Mouse (Mus musculus) MEL (cell line): ENCODE results near the gene Retreg1. TPM values are rescaled to one million over a fixed set of nuclear protein-coding genes. Genes with fewer than 3 reads are reported as not detected.

Source experiments
- DNase-seq: peaks from one replicate; pipeline ENCODE4 v3.0.0; 2011; ENCODE audit warnings: low read depth, low spot score
- H3K27ac ChIP-seq: 2 replicates; pipeline ENCODE4 v1.5.1; 2012; ENCODE audit warnings: low read depth, mild to moderate bottlenecking, control low read depth, low read length, moderate library complexity; ENCODE audit not compliant: control insufficient read depth
- H3K27me3 ChIP-seq, 2 experiments: fragments of 150-350 bp in 1 of 2; sonication (generic) in 1 of 2; 2 replicates each; pipeline ENCODE4 v1.6.1; 2012; ENCODE audit warnings: low read length in 2 of 2, mild to moderate bottlenecking in 2 of 2, improper control_type of control experiment in 1 of 2, moderate library complexity in 1 of 2; ENCODE audit not compliant: insufficient read depth in 2 of 2, control insufficient read depth in 1 of 2
- H3K36me3 ChIP-seq, 2 experiments: 2 replicates each; pipeline ENCODE4 v1.6.1; 2012 to 2014; ENCODE audit warnings: low read length in 2 of 2, improper control_type of control experiment in 1 of 2, inconsistent platforms in 1 of 2, mild to moderate bottlenecking in 1 of 2; ENCODE audit not compliant: insufficient read depth in 2 of 2, control insufficient read depth in 1 of 2
- H3K4me1 ChIP-seq, 2 experiments: fragments of 150-350 bp in 1 of 2; sonication (generic) in 1 of 2; 2 replicates each; pipeline ENCODE4 v1.6.1; 2012; ENCODE audit warnings: low read length in 2 of 2, improper control_type of control experiment in 1 of 2, mild to moderate bottlenecking in 1 of 2; ENCODE audit not compliant: insufficient read depth in 2 of 2, control insufficient read depth in 1 of 2
- H3K4me3 ChIP-seq, 2 experiments: fragments of 150-350 bp in 1 of 2; sonication (generic) in 1 of 2; 2 replicates each; pipeline ENCODE4 v1.5.1; 2012; ENCODE audit warnings: low read depth in 2 of 2, low read length in 2 of 2, mild to moderate bottlenecking in 2 of 2, moderate library complexity in 2 of 2, control low read depth in 1 of 2, improper control_type of control experiment in 1 of 2; ENCODE audit not compliant: control insufficient read depth in 1 of 2, insufficient read depth in 1 of 2
- H3K79me2 ChIP-seq: 2 replicates; pipeline ENCODE4 v1.6.1; 2012; ENCODE audit warnings: mild to moderate bottlenecking, low read length, moderate library complexity; ENCODE audit not compliant: control insufficient read depth, poor library complexity, insufficient read depth
- H3K9ac ChIP-seq: 2 replicates; pipeline ENCODE4 v1.6.1; 2012; ENCODE audit warnings: low read depth, mild to moderate bottlenecking, control low read depth, low read length, moderate library complexity; ENCODE audit not compliant: control insufficient read depth, poor library complexity, severe bottlenecking
- H3K9me3 ChIP-seq: fragments of 150-350 bp; sonication (generic); replicated peaks from 2 replicates; pipeline ENCODE4 v1.6.1; 2012; ENCODE audit warnings: mild to moderate bottlenecking, low read length, improper control_type of control experiment, moderate library complexity; ENCODE audit not compliant: insufficient read depth
- BHLHE40 ChIP-seq: IDR thresholded peaks from 2 replicates; pipeline ENCODE4 v1.6.1; 2012; ENCODE audit warnings: low read depth, mild to moderate bottlenecking, inconsistent platforms, low read length, improper control_type of control experiment, borderline replicate concordance
- CHD2 ChIP-seq: IDR thresholded peaks from 2 replicates; pipeline ENCODE4 v1.6.1; 2011; ENCODE audit warnings: low read length, improper control_type of control experiment
- CTCF ChIP-seq, 3 experiments: IDR thresholded peaks in 2 of 3; conservative IDR thresholded peaks in 1 of 3; 2 replicates each; pipeline ENCODE4 v1.5.1; 2011 to 2012; ENCODE audit warnings: low read length in 3 of 3, low read depth in 2 of 3, mild to moderate bottlenecking in 2 of 3, improper control_type of control experiment in 1 of 3, inconsistent platforms in 1 of 3, mixed read lengths in 1 of 3, moderate library complexity in 1 of 3; ENCODE audit not compliant: control insufficient read depth in 1 of 3, insufficient read depth in 1 of 3, poor library complexity in 1 of 3, severe bottlenecking in 1 of 3
- E2F4 ChIP-seq: IDR thresholded peaks from 2 replicates; pipeline ENCODE4 v1.6.1; 2011; ENCODE audit warnings: low read depth, low read length, improper control_type of control experiment, borderline replicate concordance
- ELF1 ChIP-seq: IDR thresholded peaks from 2 replicates; pipeline ENCODE4 v1.6.1; 2014; ENCODE audit warnings: low read depth, mild to moderate bottlenecking, inconsistent platforms, low read length, improper control_type of control experiment, moderate library complexity
- ETS1 ChIP-seq: IDR thresholded peaks from 2 replicates; pipeline ENCODE4 v1.6.1; 2012; ENCODE audit warnings: low read depth, mild to moderate bottlenecking, inconsistent platforms, low read length, improper control_type of control experiment, moderate library complexity
- GATA1 ChIP-seq: IDR thresholded peaks from 2 replicates; pipeline ENCODE4 v1.6.1; 2011; ENCODE audit warnings: low read depth, low read length, improper control_type of control experiment
- HCFC1 ChIP-seq: IDR thresholded peaks from 2 replicates; pipeline ENCODE4 v1.6.1; 2012; ENCODE audit warnings: low read depth, mild to moderate bottlenecking, inconsistent platforms, low read length, improper control_type of control experiment, moderate library complexity
- MAX ChIP-seq: IDR thresholded peaks from 2 replicates; pipeline ENCODE4 v1.6.1; 2011; ENCODE audit warnings: low read length, improper control_type of control experiment
- MAZ ChIP-seq: IDR thresholded peaks from 2 replicates; pipeline ENCODE4 v1.6.1; 2012; ENCODE audit warnings: low read depth, mild to moderate bottlenecking, inconsistent platforms, low read length, improper control_type of control experiment
- MXI1 ChIP-seq: IDR thresholded peaks from 2 replicates; pipeline ENCODE4 v1.6.1; 2011; ENCODE audit warnings: mild to moderate bottlenecking, low read depth, low read length, improper control_type of control experiment
- MYB ChIP-seq: IDR thresholded peaks from 2 replicates; pipeline ENCODE4 v1.6.1; 2011; ENCODE audit warnings: mild to moderate bottlenecking, low read depth, low read length, improper control_type of control experiment
- MYC ChIP-seq: IDR thresholded peaks from 2 replicates; pipeline ENCODE4 v1.6.1; 2011; ENCODE audit warnings: low read depth, mild to moderate bottlenecking, low read length, improper control_type of control experiment, moderate library complexity
- NELFE ChIP-seq: IDR thresholded peaks from 2 replicates; pipeline ENCODE4 v1.6.1; 2011; ENCODE audit warnings: low read depth, low read length, improper control_type of control experiment
- NRF1 ChIP-seq: IDR thresholded peaks from 2 replicates; pipeline ENCODE4 v1.6.1; 2014; ENCODE audit warnings: low read depth, mild to moderate bottlenecking, inconsistent platforms, low read length, improper control_type of control experiment, moderate library complexity; ENCODE audit not compliant: poor library complexity, insufficient read depth, severe bottlenecking
- POLR2AphosphoS5 ChIP-seq: IDR thresholded peaks from 2 replicates; pipeline ENCODE4 v1.6.1; 2012; ENCODE audit warnings: low read depth, borderline replicate concordance, mild to moderate bottlenecking, inconsistent platforms, low read length, moderate library complexity, mixed read lengths
- RAD21 ChIP-seq: IDR thresholded peaks from 2 replicates; pipeline ENCODE4 v1.6.1; 2011; ENCODE audit warnings: mild to moderate bottlenecking, low read depth, low read length, improper control_type of control experiment
- SIN3A ChIP-seq: IDR thresholded peaks from 2 replicates; pipeline ENCODE4 v1.6.1; 2012; ENCODE audit warnings: low read length, improper control_type of control experiment, inconsistent platforms
- SMC3 ChIP-seq: IDR thresholded peaks from 2 replicates; pipeline ENCODE4 v1.6.1; 2011; ENCODE audit warnings: low read depth, low read length, improper control_type of control experiment
- TAL1 ChIP-seq: IDR thresholded peaks from 2 replicates; pipeline ENCODE4 v1.6.1; 2012; ENCODE audit warnings: mild to moderate bottlenecking, inconsistent platforms, low read length, moderate library complexity, mixed read lengths
- TBP ChIP-seq: IDR thresholded peaks from 2 replicates; pipeline ENCODE4 v1.8.0; 2011; ENCODE audit warnings: low read depth, low read length, improper control_type of control experiment
- TCF12 ChIP-seq: IDR thresholded peaks from 2 replicates; pipeline ENCODE4 v1.6.1; 2014; ENCODE audit warnings: low read depth, mild to moderate bottlenecking, inconsistent platforms, low read length, improper control_type of control experiment, moderate library complexity
- UBTF ChIP-seq: IDR thresholded peaks from 2 replicates; pipeline ENCODE4 v1.6.1; 2012; ENCODE audit warnings: low read depth, mild to moderate bottlenecking, inconsistent platforms, low read length, improper control_type of control experiment, moderate library complexity, borderline replicate concordance; ENCODE audit not compliant: insufficient read depth
- USF1 ChIP-seq: IDR thresholded peaks from 2 replicates; pipeline ENCODE4 v1.6.1; 2014; ENCODE audit warnings: low read depth, mild to moderate bottlenecking, inconsistent platforms, low read length, improper control_type of control experiment, moderate library complexity
- USF2 ChIP-seq, 2 experiments: IDR thresholded peaks; 2 replicates each; pipeline ENCODE4 v1.6.1; 2011 to 2012; ENCODE audit warnings: improper control_type of control experiment in 2 of 2, low read length in 2 of 2, borderline replicate concordance in 1 of 2, inconsistent platforms in 1 of 2, low read depth in 1 of 2, mild to moderate bottlenecking in 1 of 2; ENCODE audit not compliant: insufficient read depth in 1 of 2
- ZC3H11A ChIP-seq: IDR thresholded peaks from 2 replicates; pipeline ENCODE4 v1.6.1; 2012; ENCODE audit warnings: low read depth, mild to moderate bottlenecking, inconsistent platforms, low read length, improper control_type of control experiment
- ZMIZ1 ChIP-seq: IDR thresholded peaks from 2 replicates; pipeline ENCODE4 v1.6.1; 2012; ENCODE audit warnings: low read depth, mild to moderate bottlenecking, inconsistent platforms, low read length, improper control_type of control experiment, moderate library complexity
- ZNF384 ChIP-seq: IDR thresholded peaks from 2 replicates; pipeline ENCODE4 v1.6.1; 2012; ENCODE audit warnings: low read depth, mild to moderate bottlenecking, inconsistent platforms, low read length, improper control_type of control experiment
- polyA plus RNA-seq, 2 experiments: library from polyadenylated mRNA; stranded (reverse) in 1 of 2; unstranded in 1 of 2; fragments of >175 nt in 1 of 2; fragments of >200 nt in 1 of 2; gene quantifications; 2 replicates each; pipeline versions ENCODE4 v1.2.1 to v1.2.4; 2012; ENCODE audit warnings: low replicate concordance in 2 of 2, low read depth in 1 of 2; ENCODE audit not compliant: insufficient read length in 2 of 2, insufficient read depth in 1 of 2, missing spikeins in 1 of 2
- total RNA-seq: library from RNA; depleted of rRNA; stranded (reverse); fragments of 300-350 nt; gene quantifications from 2 replicates; pipeline ENCODE4 v1.2.3, GENCODE M21; 2012

Retreg1 gene
- total and polyA plus RNA-seq, 3 experiments: 3.1 to 7.6 TPM; not detected in 1

- DNase-seq: no peak
- Histone ChIP-seq H3K4me3 (peak overlapping the region in 1 of 2 experiments; percentile 55; a peak in 1 of 4 replicates), H3K79me2 (no peaks in the 10 kb centered on the region; the same call in 1 of the 2 replicates), H3K36me3 (peaks cover 0 to 6% of the 10 kb centered on the region in 2 experiments; a peak in 2 of 4 replicates), H3K27me3 (no peaks in the 10 kb centered on the region), H3K9ac (no peak overlapping the region), H3K4me1 (peaks cover 3 to 17% of the 10 kb centered on the region in 2 experiments; a peak in 3 of 4 replicates), H3K9me3 (no peaks in the 10 kb centered on the region), H3K27ac (peak overlapping the region; percentile 72; the same call in 1 of the 2 replicates)
- no peak for TF ChIP-seq ELF1
- no peak for TF ChIP-seq ZC3H11A
- TF ChIP-seq SIN3A: no peak
- TF ChIP-seq HCFC1: no peak
- no peak for TF ChIP-seq MXI1
- TF ChIP-seq GATA1: no peak
- TF ChIP-seq CHD2: no peak
- no peak for TF ChIP-seq RAD21
- no peak for TF ChIP-seq MYB
- no peak for TF ChIP-seq MYC
- TF ChIP-seq UBTF: no peak
Observed at GRCm38 (mm10) chr15:25932497-25932896, 89.5 kb downstream of the Retreg1 start.

DNA sequence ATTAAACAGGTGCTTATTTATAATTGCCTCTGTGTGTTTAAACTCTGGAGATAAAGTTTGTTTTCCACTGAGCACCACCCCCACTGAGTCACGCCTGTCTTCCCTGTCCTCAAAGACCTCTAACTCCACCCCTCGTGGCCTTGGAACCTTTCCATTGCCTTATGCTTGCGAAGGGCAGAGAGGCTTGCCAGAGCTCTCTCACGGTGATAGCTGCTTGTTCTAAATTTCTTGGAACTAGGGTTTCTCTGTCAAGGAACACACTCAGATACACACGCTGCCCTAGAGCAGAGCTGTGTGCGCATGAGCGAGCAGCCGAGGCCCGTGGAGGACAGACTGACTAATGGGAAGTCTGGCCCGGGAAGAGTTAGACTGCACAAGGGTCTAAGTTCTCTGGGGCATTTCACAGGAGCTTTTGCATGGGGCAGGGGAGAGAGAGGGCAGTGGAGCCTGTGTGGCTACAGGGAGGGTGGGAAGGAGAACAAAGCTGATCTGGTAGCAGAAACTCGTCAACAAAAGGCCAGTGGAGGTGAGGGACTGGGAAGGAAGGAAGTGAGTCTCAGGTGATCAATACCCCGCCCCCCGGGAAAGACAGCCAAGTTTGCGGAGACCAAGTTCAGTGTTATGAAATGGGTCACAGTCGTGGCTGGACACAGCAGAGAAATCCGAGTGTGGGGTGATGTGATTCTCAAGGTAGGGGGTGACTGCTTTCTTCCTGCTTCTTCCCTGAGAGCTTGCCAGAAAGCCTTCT, 90.1 kb downstream of the Retreg1 start:
- Histone ChIP-seq H3K27ac (peak overlapping the region; percentile 72), H3K36me3 (peaks cover 0 to 6% of the 10 kb centered on the region in 2 experiments; a peak in 2 of 4 replicates), H3K9me3 (no peaks in the 10 kb centered on the region), H3K79me2 (no peaks in the 10 kb centered on the region; the same call in 1 of the 2 replicates), H3K4me3 (peak overlapping the region; percentile 55 to 58), H3K4me1 (peaks cover 3 to 14% of the 10 kb centered on the region in 2 experiments; a peak in 3 of 4 replicates), H3K9ac (peak overlapping the region; percentile 66), H3K27me3 (no peaks in the 10 kb centered on the region)
- DNase-seq: peak; percentile 83
- no peak for TF ChIP-seq CHD2
- no peak for TF ChIP-seq E2F4
- peak; percentile 29 for TF ChIP-seq TCF12
- no peak for TF ChIP-seq ZMIZ1
- TF ChIP-seq NRF1: peak; percentile 73
- TF ChIP-seq POLR2AphosphoS5: no peak
- TF ChIP-seq ZNF384: no peak
- TF ChIP-seq HCFC1: no peak; the same call in none of the 2 replicates
- TF ChIP-seq ELF1: 0 out of 2 replicates have a peak, but pooled peaks have one; percentile 25
- TF ChIP-seq USF1: peak; percentile 40; the same call in 1 of the 2 replicates
- no peak for TF ChIP-seq CTCF (IDR thresholded peaks at IDR 0.05 in 2 of 3, conservative IDR thresholded peaks at IDR 0.05 in 1 of 3; ENCODE audit: control insufficient read depth in 1 of 3, insufficient read depth in 1 of 3, low read depth in 2 of 3, low read length in 3 of 3, poor library complexity in 1 of 3, severe bottlenecking in 1 of 3)
- TF ChIP-seq MYC: 0 out of 2 replicates have a peak, but pooled peaks have one; percentile 58
- no peak for TF ChIP-seq TAL1
- no peak for TF ChIP-seq SMC3
- TF ChIP-seq USF2 (IDR thresholded peaks at IDR 0.05; ENCODE audit: borderline replicate concordance in 1 of 2, insufficient read depth in 1 of 2, low read depth in 1 of 2, low read length in 2 of 2): no peak
- TF ChIP-seq NELFE: peak; percentile 49; the same call in 1 of the 2 replicates
- peak; percentile 71; the same call in 1 of the 2 replicates for TF ChIP-seq MAX
- peak; percentile 52; the same call in 1 of the 2 replicates for TF ChIP-seq MAZ
- peak; percentile 60 for TF ChIP-seq SIN3A
- 0 out of 2 replicates have a peak, but pooled peaks have one; percentile 20 for TF ChIP-seq GATA1
- TF ChIP-seq MXI1: peak; percentile 81; the same call in 1 of the 2 replicates
- peak; percentile 59 for TF ChIP-seq BHLHE40
- TF ChIP-seq ETS1: peak; percentile 62
- peak; percentile 36; the same call in 1 of the 2 replicates for TF ChIP-seq TBP
